Mouse (Mus musculus): ENCODE data around the gene Mmachc. TPM values are rescaled to one million over a fixed set of nuclear protein-coding genes. Genes with fewer than 3 reads are reported as not detected.

The Mmachc gene
- polyA plus RNA-seq, 1 experiment = 17.2 TPM

DNA sequence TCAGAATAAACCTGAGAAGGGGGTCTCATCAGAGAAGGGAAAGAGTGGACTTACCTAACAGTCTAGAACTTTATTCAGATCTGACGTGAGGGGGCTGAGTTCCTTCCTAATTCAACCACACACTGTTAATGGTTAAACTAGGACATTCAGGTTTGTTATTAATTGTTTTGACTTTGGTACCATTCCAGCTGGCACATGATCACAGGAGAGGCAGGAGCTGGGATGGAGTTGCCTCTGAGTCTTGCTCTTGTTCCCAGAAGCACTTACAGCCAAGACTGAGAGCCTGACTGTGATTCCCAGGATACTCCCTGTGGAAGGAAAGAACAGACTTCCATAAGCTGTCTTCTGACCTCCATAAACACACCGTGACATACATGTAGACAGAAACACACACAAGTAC lies 48.7 kb downstream of the Mmachc start:
- Histone ChIP-seq H3K27me3 (ENCODE audit: control insufficient read depth, insufficient read depth, insufficient read length) (no peaks in the 10 kb centered on the region), H3K79me2 (ENCODE audit: control insufficient read depth, insufficient read depth) (no peaks in the 10 kb centered on the region), H3ac (ENCODE audit: control insufficient read depth, insufficient read length) (no peak overlapping the region), H3K4me2 (ENCODE audit: low read depth) (peak overlapping the region; percentile 16), H3K4me3 (no peak overlapping the region), H3K36me3 (ENCODE audit: control insufficient read depth, insufficient read depth) (no peaks in the 10 kb centered on the region)
- TF ChIP-seq SRF (IDR thresholded peaks at IDR 0.05; ENCODE audit: control insufficient read depth, insufficient read length, low read depth) (no peak), REST (IDR thresholded peaks at IDR 0.05; ENCODE audit: insufficient read depth, insufficient read length) (no peak)

DNA sequence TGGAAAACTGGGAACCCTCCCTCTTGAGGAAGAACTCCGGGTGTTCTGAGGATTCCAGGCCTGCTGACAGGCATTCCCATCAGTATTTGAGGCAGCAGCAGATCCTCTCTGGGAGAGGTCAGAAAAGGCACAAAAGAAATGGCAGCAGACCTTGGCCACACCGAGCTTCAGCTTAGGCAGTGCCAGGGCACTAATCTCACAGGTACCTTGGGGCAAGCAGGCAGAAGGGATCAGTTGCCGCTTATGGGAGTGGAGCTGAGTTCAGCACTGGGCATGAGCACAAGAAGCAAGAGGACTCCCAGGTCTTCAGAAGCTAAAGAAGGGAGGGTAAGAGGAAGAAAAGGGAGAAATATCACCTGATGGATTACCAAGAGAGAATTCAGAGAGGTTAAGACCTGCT lies 50.2 kb downstream of the Mmachc start:
- no peak overlapping the region for H3ac ChIP-seq (ENCODE audit: control insufficient read depth, insufficient read length)
- H3K4me3 ChIP-seq = no peak overlapping the region
- no peaks in the 10 kb centered on the region for H3K36me3 ChIP-seq (ENCODE audit: control insufficient read depth, insufficient read depth)
- no peak for TF ChIP-seq SRF (IDR thresholded peaks at IDR 0.05; ENCODE audit: control insufficient read depth, insufficient read length, low read depth)
- TF ChIP-seq CEBPB (IDR thresholded peaks at IDR 0.05; ENCODE audit: insufficient read depth, poor library complexity, severe bottlenecking) = no peak
- no peak for TF ChIP-seq USF1 (IDR thresholded peaks at IDR 0.05; ENCODE audit: low read depth)
- no peak for TF ChIP-seq POLR2AphosphoS2 (IDR thresholded peaks at IDR 0.05; ENCODE audit: insufficient read length, low read depth)
- no peak for TF ChIP-seq MYOG (IDR thresholded peaks at IDR 0.05; ENCODE audit: control insufficient read depth in 1 of 3, insufficient read depth in 1 of 3, insufficient read length in 2 of 3, low read depth in 2 of 3)
- TF ChIP-seq REST (IDR thresholded peaks at IDR 0.05; ENCODE audit: insufficient read depth, insufficient read length) = no peak
- TF ChIP-seq TCF3 (IDR thresholded peaks at IDR 0.05; ENCODE audit: insufficient read length, low read depth) = no peak
- no peak for TF ChIP-seq POLR2A (IDR thresholded peaks at IDR 0.05; ENCODE audit: insufficient read length, low read depth)
- TF ChIP-seq E2F4 (IDR thresholded peaks at IDR 0.05; ENCODE audit: insufficient read depth) = no peak
- no peak for TF ChIP-seq MYOD1 (IDR thresholded peaks at IDR 0.05; ENCODE audit: control insufficient read depth in 1 of 3, insufficient read length in 2 of 3, low read depth in 2 of 3)
- no peaks in the 10 kb centered on the region for H3K27me3 ChIP-seq (ENCODE audit: control insufficient read depth, insufficient read depth, insufficient read length)
- H3K79me2 ChIP-seq (ENCODE audit: control insufficient read depth, insufficient read depth) = no peaks in the 10 kb centered on the region
- no peak overlapping the region for H3K4me2 ChIP-seq (ENCODE audit: low read depth)

DNA sequence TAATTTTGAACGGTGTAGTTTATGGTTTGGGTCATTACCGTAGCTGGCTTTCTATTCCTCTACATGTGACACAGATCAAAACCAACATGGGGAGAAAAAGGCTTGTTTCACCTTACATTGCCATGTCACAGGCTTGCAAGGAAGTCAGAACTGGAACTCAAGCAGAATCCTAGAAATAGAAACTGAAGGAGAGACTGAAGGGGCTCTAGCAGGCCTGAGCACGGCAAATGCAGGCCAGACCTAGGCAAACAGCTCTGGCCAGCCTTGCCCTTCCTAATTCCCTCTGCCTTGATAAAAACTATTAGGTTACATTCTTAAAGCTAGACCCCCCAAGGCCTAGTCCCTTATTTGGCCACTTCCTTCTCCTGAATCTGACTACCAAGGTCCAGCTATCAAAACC lies 52.5 kb downstream of the Mmachc start:
- H3K79me2 ChIP-seq (ENCODE audit: control insufficient read depth, insufficient read depth) = peaks cover 7% of the 10 kb centered on the region
- TF ChIP-seq USF1 (IDR thresholded peaks at IDR 0.05; ENCODE audit: low read depth) (no peak), TCF12 (IDR thresholded peaks at IDR 0.05; ENCODE audit: insufficient read depth, poor library complexity, severe bottlenecking) (no peak), REST (IDR thresholded peaks at IDR 0.05; ENCODE audit: insufficient read depth, insufficient read length) (no peak), CEBPB (IDR thresholded peaks at IDR 0.05; ENCODE audit: insufficient read depth, poor library complexity, severe bottlenecking) (no peak), MYOD1 (IDR thresholded peaks at IDR 0.05; ENCODE audit: control insufficient read depth in 1 of 3, insufficient read length in 2 of 3, low read depth in 2 of 3) (no peak), POLR2A (IDR thresholded peaks at IDR 0.05; ENCODE audit: insufficient read length, low read depth) (no peak)
- H3K4me2 ChIP-seq (ENCODE audit: low read depth) = no peak overlapping the region
- H3K27me3 ChIP-seq (ENCODE audit: control insufficient read depth, insufficient read depth, insufficient read length) = no peaks in the 10 kb centered on the region
- H3K36me3 ChIP-seq (ENCODE audit: control insufficient read depth, insufficient read depth) = no peaks in the 10 kb centered on the region
- no peak overlapping the region for H3ac ChIP-seq (ENCODE audit: control insufficient read depth, insufficient read length)
- H3K4me3 ChIP-seq = no peak overlapping the region

DNA sequence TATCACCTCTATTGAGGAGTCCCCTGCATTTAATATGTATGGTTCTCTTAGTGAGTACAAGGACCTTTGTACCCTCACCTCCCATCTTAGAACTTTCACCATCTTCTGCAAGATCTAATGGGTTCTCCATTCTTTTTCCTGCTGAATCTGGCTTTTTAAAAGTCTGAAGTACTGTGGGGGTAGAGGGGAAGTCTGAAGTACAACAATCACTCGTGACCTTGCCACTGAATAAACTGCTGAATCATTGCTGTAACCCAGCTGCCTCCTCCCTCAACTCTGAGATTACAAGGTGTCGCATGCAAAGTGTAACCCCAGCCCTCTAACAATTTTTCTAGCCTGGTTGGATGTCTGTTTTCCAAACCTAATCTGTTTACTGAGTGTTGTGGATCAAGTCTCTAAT lies 53.1 kb downstream of the Mmachc start:
- TF ChIP-seq POLR2A (IDR thresholded peaks at IDR 0.05; ENCODE audit: insufficient read length, low read depth) (no peak), E2F4 (IDR thresholded peaks at IDR 0.05; ENCODE audit: insufficient read depth) (no peak), REST (IDR thresholded peaks at IDR 0.05; ENCODE audit: insufficient read depth, insufficient read length) (no peak), CEBPB (IDR thresholded peaks at IDR 0.05; ENCODE audit: insufficient read depth, poor library complexity, severe bottlenecking) (no peak), USF1 (IDR thresholded peaks at IDR 0.05; ENCODE audit: low read depth) (no peak), MYOD1 (IDR thresholded peaks at IDR 0.05; ENCODE audit: control insufficient read depth in 1 of 3, insufficient read length in 2 of 3, low read depth in 2 of 3) (no peak), TCF12 (IDR thresholded peaks at IDR 0.05; ENCODE audit: insufficient read depth, poor library complexity, severe bottlenecking) (no peak), MAX (IDR thresholded peaks at IDR 0.05; ENCODE audit: low read depth) (no peak), SRF (IDR thresholded peaks at IDR 0.05; ENCODE audit: control insufficient read depth, insufficient read length, low read depth) (no peak)
- Histone ChIP-seq H3K27me3 (ENCODE audit: control insufficient read depth, insufficient read depth, insufficient read length) (no peaks in the 10 kb centered on the region), H3K36me3 (ENCODE audit: control insufficient read depth, insufficient read depth) (no peaks in the 10 kb centered on the region), H3K79me2 (ENCODE audit: control insufficient read depth, insufficient read depth) (peaks cover 13% of the 10 kb centered on the region), H3K4me2 (ENCODE audit: low read depth) (no peak overlapping the region), H3K4me3 (no peak overlapping the region), H3ac (ENCODE audit: control insufficient read depth, insufficient read length) (no peak overlapping the region)

DNA sequence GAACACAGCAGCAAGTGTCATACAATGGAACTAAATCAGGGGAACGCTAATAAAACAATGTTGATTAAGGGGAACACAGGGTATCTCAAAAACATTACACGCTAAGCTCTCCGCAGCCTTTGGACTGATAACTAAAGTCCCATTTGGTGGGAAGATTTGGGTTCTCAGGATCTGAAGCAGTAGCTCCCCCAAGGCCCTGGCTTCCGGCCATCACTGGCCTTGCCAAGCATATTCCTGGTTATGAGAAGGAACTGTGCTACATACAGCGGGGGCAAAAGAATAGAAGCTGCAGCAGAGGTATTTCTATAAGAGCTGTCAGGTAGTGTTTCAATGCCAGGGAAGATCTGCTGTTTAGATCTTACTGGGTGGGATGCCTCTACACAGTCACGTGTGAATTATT lies 55.0 kb downstream of the Mmachc start:
- TF ChIP-seq E2F4 (IDR thresholded peaks at IDR 0.05; ENCODE audit: insufficient read depth) = no peak
- no peak for TF ChIP-seq USF1 (IDR thresholded peaks at IDR 0.05; ENCODE audit: low read depth)
- TF ChIP-seq SRF (IDR thresholded peaks at IDR 0.05; ENCODE audit: control insufficient read depth, insufficient read length, low read depth) = no peak
- no peak overlapping the region for H3K4me2 ChIP-seq (ENCODE audit: low read depth)
- no peak overlapping the region for H3ac ChIP-seq (ENCODE audit: control insufficient read depth, insufficient read length)
- no peak overlapping the region for H3K4me3 ChIP-seq
- no peaks in the 10 kb centered on the region for H3K27me3 ChIP-seq (ENCODE audit: control insufficient read depth, insufficient read depth, insufficient read length)
- H3K36me3 ChIP-seq (ENCODE audit: control insufficient read depth, insufficient read depth) = peaks cover under 1% of the 10 kb centered on the region
- peaks cover 31% of the 10 kb centered on the region for H3K79me2 ChIP-seq (ENCODE audit: control insufficient read depth, insufficient read depth)

Other genes with a start within 250 kb of the Mmachc start
- gene Mast2, start 244.2 kb downstream of the Mmachc start, polyA plus RNA-seq (2012; fragmentation: generic; extraction: Trizol) = 48.9 TPM
- gene Ipp, start 200.9 kb downstream of the Mmachc start, polyA plus RNA-seq (2012; fragmentation: generic; extraction: Trizol) = 5.1 TPM
- 17.0 TPM for gene Tmem69, start 152.5 kb downstream of the Mmachc start, polyA plus RNA-seq (2012; fragmentation: generic; extraction: Trizol)
- gene Gpbp1l1, start 150.7 kb downstream of the Mmachc start, polyA plus RNA-seq (2012; fragmentation: generic; extraction: Trizol) = 18.1 TPM
- 0.55 TPM for gene Ccdc17, start 111.8 kb downstream of the Mmachc start, polyA plus RNA-seq (2012; fragmentation: generic; extraction: Trizol)
- gene Nasp, start 80.5 kb downstream of the Mmachc start, polyA plus RNA-seq (2012; fragmentation: generic; extraction: Trizol) = 20.0 TPM
- gene Akr1a1, start 56.7 kb downstream of the Mmachc start, polyA plus RNA-seq (2012; fragmentation: generic; extraction: Trizol) = 746 TPM
- 231 TPM for gene Prdx1, start 22.9 kb downstream of the Mmachc start, polyA plus RNA-seq (2012; fragmentation: generic; extraction: Trizol)
- gene Ccdc163, start 103 bp upstream of the Mmachc start, polyA plus RNA-seq (2012; fragmentation: generic; extraction: Trizol) = 18.9 TPM
- gene Tesk2, start 12.5 kb upstream of the Mmachc start, polyA plus RNA-seq (2012; fragmentation: generic; extraction: Trizol) = 3.8 TPM
- gene Toe1, start 99.2 kb upstream of the Mmachc start, polyA plus RNA-seq (2012; fragmentation: generic; extraction: Trizol) = 15.4 TPM
- gene Mutyh, start 99.3 kb upstream of the Mmachc start, polyA plus RNA-seq (2012; fragmentation: generic; extraction: Trizol) = 3.4 TPM
- gene Hpdl, start 113.3 kb upstream of the Mmachc start, polyA plus RNA-seq (2012; fragmentation: generic; extraction: Trizol) = 1.5 TPM
- gene Zswim5, start 169.0 kb upstream of the Mmachc start, polyA plus RNA-seq (2012; fragmentation: generic; extraction: Trizol) = not detected